Mouse (Mus musculus) embryonic facial prominence, embryonic 12.5 days (tissue): ENCODE data around the gene Clk1. TPM values are rescaled to one million over a fixed set of nuclear protein-coding genes. Genes with fewer than 3 reads are reported as not detected.
"Not testable (repeated sequence)": the region's sequence is repeated elsewhere in the genome, so short reads cannot be mapped to it uniquely, and the experiment has no call there.

Experiments
- ATAC-seq: fragments of 200-750 bp; cut with Nextera tagmentation; 2 replicates; pipeline ENCODE4 v1.8.0; 2017; ENCODE audit not compliant: insufficient number of reproducible peaks, insufficient read depth, low FRiP score, low TSS enrichment
- H3K27ac ChIP-seq: fragments of 300-500 bp; sonication (generic); 2 replicates; pipeline ENCODE4 v1.5.1; 2016; ENCODE audit warnings: mild to moderate bottlenecking
- H3K27me3 ChIP-seq: fragments of 300-500 bp; sonication (generic); 2 replicates; pipeline ENCODE4 v1.6.1; 2016; ENCODE audit warnings: mild to moderate bottlenecking, moderate library complexity
- H3K36me3 ChIP-seq: fragments of 300-500 bp; sonication (generic); 2 replicates; pipeline ENCODE4 v1.6.1; 2016; ENCODE audit warnings: mild to moderate bottlenecking
- H3K4me1 ChIP-seq: fragments of 300-500 bp; sonication (generic); 2 replicates; pipeline ENCODE4 v1.6.1; 2016
- H3K4me2 ChIP-seq: fragments of 300-500 bp; sonication (generic); replicated peaks from 2 replicates; pipeline ENCODE4 v1.6.1; 2016; ENCODE audit warnings: mild to moderate bottlenecking, moderate library complexity
- H3K4me3 ChIP-seq: fragments of 300-500 bp; sonication (generic); 2 replicates; pipeline ENCODE4 v1.5.1; 2016; ENCODE audit warnings: mild to moderate bottlenecking
- H3K9ac ChIP-seq: fragments of 300-500 bp; sonication (generic); 2 replicates; pipeline ENCODE4 v1.6.1; 2016; ENCODE audit warnings: mild to moderate bottlenecking, moderate library complexity
- H3K9me3 ChIP-seq: fragments of 300-500 bp; sonication (generic); 2 replicates; pipeline ENCODE4 v1.6.1; 2016; ENCODE audit warnings: mild to moderate bottlenecking, moderate library complexity
- WGBS: fragments of 180-500 bp; shearing (Covaris S2); methylation state at CpG from one replicate; pipeline ENCODE4 v1.1.7; 2016; 5-methylcytosine and 5-hydroxymethylcytosine counted together
- polyA plus RNA-seq: library from polyadenylated mRNA; unstranded; fragments of >200 nt; fragmentation: Nextera tagmentation; extraction: Ambion mirVana; gene quantifications from 2 replicates; pipeline ENCODE4 v1.2.1, GENCODE M21; 2016

Clk1 gene
- polyA plus RNA-seq, 1 experiment from 2014 or later = 233 TPM

GRCm38 (mm10) chr1:58375574-58376147 is 48.2 kb downstream of the Clk1 start:
- Histone ChIP-seq H3K9me3 (no peaks in the 10 kb centered on the region), H3K4me3 (no peak overlapping the region), H3K9ac (no peak overlapping the region), H3K27me3 (no peaks in the 10 kb centered on the region), H3K4me2 (no peak overlapping the region), H3K27ac (no peak overlapping the region), H3K4me1 (no peaks in the 10 kb centered on the region), H3K36me3 (no peaks in the 10 kb centered on the region)
- 68% methylated on average over 3 of the region's 3 CpGs for WGBS
- no peak for ATAC-seq

DNA sequence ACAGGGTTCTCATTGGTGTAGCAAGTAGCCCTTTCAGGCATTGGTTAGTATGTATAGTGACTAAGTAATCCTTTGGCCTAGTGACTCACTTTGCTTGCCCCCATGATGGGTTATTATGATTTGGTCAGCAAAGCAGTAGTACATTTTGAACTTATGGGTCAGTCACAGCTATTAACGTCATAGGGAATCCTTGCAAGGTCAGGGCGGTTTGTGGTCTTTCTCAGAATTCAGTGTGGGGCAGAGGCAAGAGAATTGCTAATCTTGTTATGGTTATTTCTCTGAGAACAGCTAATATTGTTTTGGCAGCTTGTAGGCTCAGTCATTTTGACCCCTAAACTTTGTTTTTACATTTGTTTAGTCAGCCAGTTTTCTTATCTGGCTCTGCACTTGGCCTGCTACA is 49.6 kb downstream of the Clk1 start:
- not testable (repeated sequence) for ATAC-seq, H3K27ac ChIP-seq, H3K27me3 ChIP-seq, H3K4me1 ChIP-seq, H3K4me2 ChIP-seq, H3K9me3 ChIP-seq, H3K36me3 ChIP-seq, H3K9ac ChIP-seq, H3K4me3 ChIP-seq
- 82% methylated on average over 2 of the region's 2 CpGs for WGBS

DNA sequence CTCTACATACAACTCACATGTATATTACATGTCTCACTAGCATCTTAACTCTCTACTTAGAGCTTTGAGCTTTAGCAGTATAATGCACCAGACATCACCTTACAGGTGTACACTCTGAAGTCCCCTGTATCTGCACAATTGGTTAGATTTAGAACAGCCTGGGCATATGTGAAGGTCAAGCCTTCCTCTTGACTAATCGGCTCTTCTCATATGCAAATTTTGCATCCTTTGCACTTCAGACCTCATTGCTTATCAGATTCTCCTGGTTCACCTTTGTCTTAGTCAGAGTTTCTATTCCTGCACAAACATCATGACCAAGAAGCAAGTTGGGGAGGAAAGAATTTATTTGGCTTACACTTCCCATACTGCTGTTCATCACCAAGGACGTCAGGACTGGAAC is 54.1 kb downstream of the Clk1 start:
- H3K9ac ChIP-seq = no peak overlapping the region
- 74% methylated on average over 2 of the region's 2 CpGs for WGBS
- H3K9me3 ChIP-seq = no peaks in the 10 kb centered on the region
- no peak overlapping the region for H3K27ac ChIP-seq
- no peaks in the 10 kb centered on the region for H3K36me3 ChIP-seq
- no peak overlapping the region for H3K4me3 ChIP-seq
- no peak for ATAC-seq
- no peak overlapping the region for H3K4me2 ChIP-seq
- no peaks in the 10 kb centered on the region for H3K4me1 ChIP-seq
- H3K27me3 ChIP-seq = no peaks in the 10 kb centered on the region

GRCm38 (mm10) chr1:58366737-58367471 is 57.0 kb downstream of the Clk1 start:
- H3K9ac ChIP-seq = no peak overlapping the region
- no peaks in the 10 kb centered on the region for H3K9me3 ChIP-seq
- H3K36me3 ChIP-seq = no peaks in the 10 kb centered on the region
- no peaks in the 10 kb centered on the region for H3K27me3 ChIP-seq
- peak; percentile 35; the same call in 1 of the 2 replicates for ATAC-seq
- no peak overlapping the region for H3K4me2 ChIP-seq
- no peak overlapping the region for H3K4me3 ChIP-seq
- no peaks in the 10 kb centered on the region for H3K4me1 ChIP-seq
- 73% methylated on average over 12 of the region's 12 CpGs for WGBS
- H3K27ac ChIP-seq = no peak overlapping the region

DNA sequence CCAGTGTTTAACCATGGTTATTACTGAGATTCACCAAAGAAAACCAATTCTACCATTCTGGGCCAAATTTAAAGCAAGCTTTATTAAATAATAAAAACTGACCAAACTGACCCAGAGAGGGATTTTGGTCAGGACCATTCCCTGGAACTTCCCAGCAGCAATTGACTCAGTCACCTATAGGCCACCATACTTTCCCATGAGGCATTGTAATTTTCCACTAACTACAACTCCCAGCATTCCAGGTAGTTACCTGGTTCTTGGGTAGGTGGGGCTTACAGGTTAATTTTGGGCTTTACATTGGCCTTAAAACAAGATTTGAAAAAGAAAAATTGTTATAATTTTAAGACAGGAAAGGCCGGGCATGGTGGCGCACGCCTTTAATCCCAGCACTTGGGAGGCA is 58.0 kb downstream of the Clk1 start:
- Histone ChIP-seq H3K4me2 (no peak overlapping the region), H3K27ac (no peak overlapping the region), H3K9me3 (no peaks in the 10 kb centered on the region), H3K4me3 (no peak overlapping the region), H3K27me3 (no peaks in the 10 kb centered on the region), H3K9ac (no peak overlapping the region), H3K4me1 (no peaks in the 10 kb centered on the region), H3K36me3 (no peaks in the 10 kb centered on the region)
- 99% methylated on average over 3 of the region's 3 CpGs for WGBS
- ATAC-seq = no peak

DNA sequence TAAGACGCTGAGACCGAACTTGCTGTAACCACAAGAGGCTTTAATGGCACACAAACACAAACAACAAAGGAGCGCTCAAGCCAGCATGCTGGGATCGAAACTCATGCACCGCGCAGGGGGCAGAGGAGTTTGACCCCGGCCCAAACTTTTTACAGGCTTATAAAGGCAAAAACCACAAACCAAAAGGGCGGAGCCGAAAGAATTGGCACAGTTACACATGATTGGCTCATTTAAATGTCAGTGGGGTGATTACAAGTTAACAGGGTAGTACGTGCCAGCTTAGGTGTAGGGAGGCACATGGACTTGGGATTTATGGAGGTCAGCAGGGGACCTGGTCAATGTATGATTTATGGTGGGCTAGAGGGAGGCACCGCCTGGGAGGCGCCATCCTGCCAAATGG is 59.3 kb downstream of the Clk1 start:
- Histone ChIP-seq H3K9me3 (no peaks in the 10 kb centered on the region), H3K9ac (no peak overlapping the region), H3K4me2 (no peak overlapping the region), H3K27me3 (no peaks in the 10 kb centered on the region), H3K4me3 (no peak overlapping the region), H3K4me1 (no peaks in the 10 kb centered on the region), H3K27ac (no peak overlapping the region), H3K36me3 (no peaks in the 10 kb centered on the region)
- no peak for ATAC-seq
- WGBS = 93% methylated on average over 12 of the region's 12 CpGs

DNA sequence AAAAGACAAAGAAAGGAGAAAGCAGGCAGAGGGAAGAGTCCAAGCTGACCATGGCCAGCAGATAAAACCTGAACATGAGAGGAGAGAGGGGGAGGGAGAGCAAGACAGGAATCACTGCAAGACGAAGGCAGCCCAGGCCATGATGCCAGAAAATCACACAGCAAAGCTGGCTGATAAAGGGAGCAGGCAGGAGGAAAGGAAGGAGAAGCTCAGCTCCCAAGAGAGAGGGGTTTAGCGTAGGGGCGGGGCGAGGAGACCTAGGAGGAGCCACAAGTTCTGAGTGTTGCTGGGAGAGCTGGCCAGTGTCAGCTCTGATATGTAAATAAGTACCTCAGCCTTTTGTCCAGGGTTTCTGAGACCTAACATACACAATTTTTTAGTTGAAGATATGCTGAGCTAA is 61.6 kb downstream of the Clk1 start:
- H3K4me3 ChIP-seq = no peak overlapping the region
- no peak overlapping the region for H3K4me2 ChIP-seq
- no peak overlapping the region for H3K9ac ChIP-seq
- no peak overlapping the region for H3K27ac ChIP-seq
- no peaks in the 10 kb centered on the region for H3K4me1 ChIP-seq
- H3K27me3 ChIP-seq = no peaks in the 10 kb centered on the region
- no peaks in the 10 kb centered on the region for H3K9me3 ChIP-seq
- no peak for ATAC-seq
- WGBS = 60% methylated on average over 4 of the region's 4 CpGs
- no peaks in the 10 kb centered on the region for H3K36me3 ChIP-seq

Other genes starting within 250 kb of the Clk1 start
- gene Aox4, start 213.7 kb downstream of the Clk1 start, polyA plus RNA-seq = 0.14 TPM in 2 replicates
- 0.09 and 0.15 TPM in 2 replicates for gene Aox2, start 145.7 kb downstream of the Clk1 start, polyA plus RNA-seq
- 374 and 417 TPM in 2 replicates for gene Bzw1, start 31.2 kb downstream of the Clk1 start, polyA plus RNA-seq
- gene Nif3l1, start 21.1 kb upstream of the Clk1 start, polyA plus RNA-seq = 56.0 and 56.8 TPM in 2 replicates
- 53.4 and 59.4 TPM in 2 replicates for gene Ppil3, start 21.4 kb upstream of the Clk1 start, polyA plus RNA-seq
- 39.8 and 40.4 TPM in 2 replicates for gene Orc2, start 81.0 kb upstream of the Clk1 start, polyA plus RNA-seq
- gene Fam126b, start 162.3 kb upstream of the Clk1 start, polyA plus RNA-seq = 8.1 and 9.3 TPM in 2 replicates
- gene Ndufb3, start 162.3 kb upstream of the Clk1 start, polyA plus RNA-seq = 151 and 153 TPM in 2 replicates